Comparison of ENCODE assay signal across 18 mouse cellular contexts in the genomic region with DNA sequence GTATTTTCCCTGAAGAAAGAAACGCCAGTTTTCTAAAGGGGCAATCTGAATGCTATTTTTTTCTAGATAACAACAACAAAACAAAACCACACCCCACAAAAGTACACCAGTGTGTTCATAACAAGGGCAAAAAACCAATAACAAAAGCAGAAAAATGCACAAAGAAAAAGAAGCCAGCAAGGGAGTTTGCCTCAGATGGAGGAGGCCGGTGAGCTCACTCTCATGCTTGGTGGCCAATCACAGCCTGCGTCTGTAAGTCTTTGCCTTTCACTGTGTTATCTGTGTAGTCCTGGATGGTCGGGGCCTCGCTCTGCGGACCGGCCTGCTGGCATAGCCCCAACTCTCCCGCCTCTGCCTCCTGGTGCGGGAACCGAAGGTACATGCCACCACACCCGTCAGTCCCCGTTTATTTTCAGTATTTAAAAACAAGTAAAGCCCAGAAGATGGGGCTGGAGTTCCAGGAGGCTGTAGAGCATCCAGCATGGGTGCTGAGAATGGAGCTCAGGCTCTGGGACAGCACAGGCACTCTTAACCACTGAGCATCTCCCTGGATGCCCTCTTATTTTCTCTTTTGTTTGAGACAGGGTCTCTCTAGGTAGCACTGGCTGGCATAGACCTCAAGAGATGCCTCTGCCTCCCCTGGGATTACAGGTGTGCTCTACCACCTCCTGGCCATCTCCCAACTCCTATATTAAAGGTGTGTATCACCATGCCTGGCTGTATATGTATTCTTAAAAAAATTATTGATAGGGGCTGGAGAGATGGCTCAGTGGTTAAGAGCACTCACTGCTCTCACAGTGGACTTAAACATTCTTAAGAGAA.
"Had no signal": no experiment of that assay in that cellular context is flagged by ENCODE, and none has a peak within 500 bp of the region (broad histone marks: within the 10 kb centered on the region; RNA-seq: fewer than 3 reads in every experiment).

No protein-coding gene starts in this region.

- H3K4me1 ChIP-seq: liver, embryonic 13.5 days; liver, embryonic 15.5 days; megakaryocyte, embryonic 14.5 days; midbrain, embryonic 10.5 days; midbrain, embryonic 13.5 days; midbrain, embryonic 15.5 days; neural tube, embryonic 12.5 days; stomach, embryonic 15.5 days had no signal

- DNase-seq: liver, embryonic 13.5 days; lung, adult 18-20 months; lung, embryonic 14.5 days; lung, postnatal 10 days; lung, postnatal 4 days; right cerebral cortex, postnatal 14 days; thymus, adult 18-20 months; thymus, postnatal 14 days; thymus, postnatal 4 days had no signal

- ATAC-seq: midbrain, embryonic 13.5 days; midbrain, embryonic 15.5 days had no signal

- H3K4me3 ChIP-seq: liver, embryonic 13.5 days; liver, embryonic 15.5 days; megakaryocyte, embryonic 14.5 days; midbrain, embryonic 10.5 days; midbrain, embryonic 13.5 days; midbrain, embryonic 15.5 days; myocyte; neural tube, embryonic 12.5 days; stomach, embryonic 15.5 days had no signal

- H3K9ac ChIP-seq: liver, embryonic 13.5 days; liver, embryonic 15.5 days; lung, embryonic 14.5 days; midbrain, embryonic 13.5 days; midbrain, embryonic 15.5 days; neural tube, embryonic 12.5 days; stomach, embryonic 15.5 days had no signal

- H3K27ac ChIP-seq: liver, embryonic 13.5 days; liver, embryonic 15.5 days; midbrain, embryonic 10.5 days; midbrain, embryonic 13.5 days; midbrain, embryonic 15.5 days; neural tube, embryonic 12.5 days; stomach, embryonic 15.5 days; stomach, postnatal 0 days had no signal

- H3K27me3 ChIP-seq: liver, embryonic 13.5 days; liver, embryonic 15.5 days; megakaryocyte, embryonic 14.5 days; midbrain, embryonic 13.5 days; midbrain, embryonic 15.5 days; neural tube, embryonic 12.5 days; stomach, embryonic 15.5 days had no signal

- H3K4me2 ChIP-seq: liver, embryonic 13.5 days; liver, embryonic 15.5 days; lung, embryonic 14.5 days; midbrain, embryonic 13.5 days; midbrain, embryonic 15.5 days; neural tube, embryonic 12.5 days; stomach, embryonic 15.5 days had no signal

- H3K9me3 ChIP-seq: liver, embryonic 13.5 days; liver, embryonic 15.5 days; megakaryocyte, embryonic 14.5 days; midbrain, embryonic 10.5 days; midbrain, embryonic 13.5 days; midbrain, embryonic 15.5 days; neural tube, embryonic 12.5 days; stomach, embryonic 15.5 days had no signal
